Mouse (Mus musculus): ENCODE measurements at regions not wholly inside any gene's neighbourhood (a gene's known extent, or its start where the extent isn't known, plus 50 kb on each side); places are given as distances from the start of the nearest gene placed in this dataset.

- TF ChIP-seq CTCF (IDR thresholded peaks at IDR 0.05; ENCODE audit: low read depth), result no peak
- TF ChIP-seq EP300 (IDR thresholded peaks at IDR 0.05; ENCODE audit: low read depth), result no peak
Observed at GRCm38 (mm10) chr15:67551911-67552310, 1051.2 kb upstream of the Lrrc6 start.

All from heart, postnatal 0 days (tissue).